Mouse (Mus musculus): ENCODE results near the gene Aqp9. TPM values are rescaled to one million over a fixed set of nuclear protein-coding genes. Genes with fewer than 3 reads are reported as not detected.

The Aqp9 gene
- polyA plus RNA-seq (2017; shearing (Covaris generic)), result 0.65 TPM

GRCm38 (mm10) chr9:71168511-71168910, at the start of gene Aqp9:
Gene Aqp9 (minus strand): TSS chr9:71168682.

GRCm38 (mm10) chr9:71215248-71216035, 47.0 kb upstream of the Aqp9 start, which contains the start of gene Aldh1a2:
Gene Aldh1a2 (plus strand): TSS chr9:71215789.

Other genes starting within 250 kb of the Aqp9 start
- gene Lipc, start 216.5 kb downstream of the Aqp9 start, polyA plus RNA-seq (2017; shearing (Covaris generic)), result not detected
- not detected for gene Aldh1a2, start 47.1 kb upstream of the Aqp9 start, polyA plus RNA-seq (2017; shearing (Covaris generic))

Data from effector memory CD4-positive, alpha-beta T cell, adult 5 months (primary cell).